Mouse (Mus musculus): ENCODE measurements around the gene Il25. TPM values are rescaled to one million over a fixed set of nuclear protein-coding genes. Genes with fewer than 3 reads are reported as not detected.
"Not testable (repeated sequence)": the region's sequence is repeated elsewhere in the genome, so short reads cannot be mapped to it uniquely, and the experiment has no call there.

The Il25 gene
- total RNA-seq, 2 experiments from 2014 or later = 0.59 TPM; not detected in 1

- DNase-seq (ENCODE audit: extremely low spot score in 1 of 2, low spot score in 1 of 2) = no peak
Measured at GRCm38 (mm10) chr14:54951587-54951986, 19.1 kb downstream of the Il25 start.

DNA sequence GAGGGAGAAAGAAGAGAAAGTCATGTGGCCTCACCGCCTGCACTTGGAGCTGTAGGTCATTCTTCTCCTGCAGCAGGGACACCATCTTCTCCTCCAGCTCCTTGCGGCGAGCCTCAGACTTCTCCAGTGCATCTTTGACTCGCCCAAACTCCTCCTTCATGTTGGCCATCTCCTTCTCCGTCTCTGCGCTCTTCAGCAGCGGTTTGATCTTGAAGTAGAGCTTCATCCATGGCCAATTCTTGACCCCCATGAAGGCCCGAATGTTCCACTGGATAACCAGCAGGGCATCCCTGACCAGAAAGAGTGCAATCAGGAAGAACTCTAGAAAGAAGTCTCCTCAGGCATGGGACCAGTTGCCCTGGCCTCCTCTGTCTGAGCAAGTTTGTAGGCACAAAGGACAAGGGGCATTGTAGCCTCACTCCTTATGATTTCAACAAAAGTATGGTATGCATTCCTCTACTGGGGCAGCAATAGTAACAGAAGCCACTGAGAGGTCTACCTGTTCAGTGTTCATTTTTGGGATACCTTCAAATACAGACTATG lies 21.2 kb downstream of the Il25 start:
- DNase-seq (ENCODE audit: extremely low spot score in 1 of 2, low spot score in 1 of 2) = no peak

- DNase-seq (ENCODE audit: extremely low spot score in 1 of 2, low spot score in 1 of 2) = no peak
Measured at GRCm38 (mm10) chr14:54954474-54954873, 22.0 kb downstream of the Il25 start.

GRCm38 (mm10) chr14:54955481-54955880 lies 23.0 kb downstream of the Il25 start:
- DNase-seq (ENCODE audit: extremely low spot score in 1 of 2, low spot score in 1 of 2) = no peak

GRCm38 (mm10) chr14:54956533-54956932 lies 24.0 kb downstream of the Il25 start:
- no peak for DNase-seq (ENCODE audit: extremely low spot score in 1 of 2, low spot score in 1 of 2)

- DNase-seq (ENCODE audit: extremely low spot score in 1 of 2, low spot score in 1 of 2) = no peak
Measured at GRCm38 (mm10) chr14:54958503-54958902, 26.0 kb downstream of the Il25 start.

- DNase-seq (ENCODE audit: extremely low spot score in 1 of 2, low spot score in 1 of 2) = no peak
Measured at GRCm38 (mm10) chr14:54959197-54959596, 26.7 kb downstream of the Il25 start.

DNA sequence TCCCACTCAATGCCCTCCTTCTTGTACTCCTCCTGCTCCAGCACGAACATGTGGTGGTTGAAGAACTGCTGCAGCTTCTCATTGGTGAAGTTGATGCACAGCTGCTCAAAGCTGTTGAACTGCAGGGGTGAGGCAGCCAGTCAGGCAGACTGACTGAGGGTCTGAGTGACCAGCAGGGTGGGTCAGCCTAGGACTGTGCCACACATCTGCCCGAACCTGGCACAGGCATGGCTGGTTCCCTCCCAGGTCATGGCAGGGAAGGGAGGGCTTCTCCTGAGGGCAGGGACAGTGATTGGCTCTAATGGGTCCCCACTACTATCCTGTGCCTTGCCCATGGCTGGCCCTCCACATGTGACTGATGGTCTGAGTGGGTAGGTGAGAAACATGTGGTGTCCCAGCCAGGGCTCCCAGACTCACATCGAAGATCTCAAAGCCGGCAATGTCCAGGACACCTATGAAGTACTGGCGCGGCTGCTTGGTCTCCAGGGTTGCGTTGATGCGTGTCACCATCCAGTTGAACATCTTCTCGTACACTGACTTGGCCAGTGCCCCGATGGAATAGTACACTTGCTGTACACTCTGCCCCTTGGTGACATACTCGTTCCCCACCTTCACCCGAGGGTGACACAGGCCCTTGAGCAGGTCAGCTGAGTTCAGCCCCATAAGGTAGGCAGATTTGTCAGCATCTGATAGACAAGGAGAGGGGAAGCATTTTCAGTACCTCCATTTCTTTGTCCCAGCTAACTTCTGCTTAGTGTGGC lies 27.5 kb downstream of the Il25 start:
- not testable (repeated sequence) for DNase-seq (ENCODE audit: extremely low spot score in 1 of 2, low spot score in 1 of 2)

- DNase-seq (ENCODE audit: extremely low spot score in 1 of 2, low spot score in 1 of 2) = peak in 1 of 2 experiments; percentile 25
Measured at GRCm38 (mm10) chr14:54960769-54961168, 28.3 kb downstream of the Il25 start.

DNA sequence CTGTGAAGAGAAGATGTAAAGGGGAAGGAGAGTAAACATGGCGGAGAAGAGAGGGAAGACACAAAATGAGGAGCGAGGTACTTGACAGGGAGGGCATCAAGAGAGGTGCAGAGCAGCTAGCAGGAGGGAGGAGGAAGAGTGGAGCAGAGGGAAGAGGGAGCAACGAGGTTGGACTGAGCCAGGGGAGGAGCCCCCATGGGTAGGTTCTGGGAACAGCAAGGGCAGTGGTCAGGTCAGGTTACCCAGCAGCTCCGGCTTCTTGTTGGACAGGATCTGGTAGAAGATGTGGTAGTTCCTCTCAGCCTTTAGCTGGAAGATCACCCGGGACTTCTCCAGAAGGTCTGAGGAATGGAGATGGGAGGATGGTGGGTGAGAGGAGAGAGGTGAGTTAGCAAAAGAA lies 29.0 kb downstream of the Il25 start:
- no peak for DNase-seq (ENCODE audit: extremely low spot score in 1 of 2, low spot score in 1 of 2)

DNA sequence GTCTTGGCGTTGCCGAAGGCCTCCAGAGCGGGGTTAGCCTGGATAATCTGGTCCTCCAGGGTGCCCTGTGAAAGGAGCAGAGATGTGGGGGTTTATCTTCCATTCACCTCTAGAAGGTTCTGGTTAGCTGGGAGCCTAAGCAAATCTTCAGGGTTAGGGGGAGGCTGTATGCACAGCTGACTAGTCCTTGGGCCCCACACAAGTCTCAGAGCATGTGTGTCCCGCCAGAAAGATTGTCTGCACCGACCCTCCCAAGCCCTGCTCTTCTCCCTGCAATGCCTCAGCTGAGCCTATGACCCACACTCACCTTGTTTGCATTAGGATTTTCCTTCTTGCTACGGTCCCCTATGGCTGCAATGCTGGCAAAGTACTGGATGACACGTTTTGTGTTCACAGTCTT lies 30.2 kb downstream of the Il25 start:
- DNase-seq (ENCODE audit: extremely low spot score in 1 of 2, low spot score in 1 of 2) = no peak

- DNase-seq (ENCODE audit: extremely low spot score in 1 of 2, low spot score in 1 of 2) = no peak
Measured at GRCm38 (mm10) chr14:54963727-54964126, 31.2 kb downstream of the Il25 start.

DNA sequence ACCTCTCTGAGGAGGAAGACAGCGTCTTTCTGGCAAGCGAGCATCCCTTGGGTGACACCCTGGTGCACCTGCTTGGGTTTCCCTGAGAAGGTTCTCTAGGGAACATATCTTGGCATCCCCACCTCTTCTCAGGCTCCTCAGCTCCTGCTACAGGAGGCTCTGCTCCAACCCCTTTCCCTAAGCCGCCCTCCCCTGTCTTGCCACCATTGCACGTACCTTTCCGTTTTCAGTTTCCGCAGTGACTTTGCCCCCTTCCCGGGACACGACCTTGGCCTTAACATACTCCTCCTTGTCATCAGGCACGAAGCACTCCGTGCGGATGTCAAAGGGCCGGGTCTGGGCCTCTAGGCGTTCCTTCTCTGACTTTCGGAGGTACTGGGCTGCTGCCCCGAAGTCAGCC lies 32.5 kb downstream of the Il25 start:
- no peak for DNase-seq (ENCODE audit: extremely low spot score in 1 of 2, low spot score in 1 of 2)

GRCm38 (mm10) chr14:54965631-54966030 lies 33.1 kb downstream of the Il25 start:
- no peak for DNase-seq (ENCODE audit: extremely low spot score in 1 of 2, low spot score in 1 of 2)

DNA sequence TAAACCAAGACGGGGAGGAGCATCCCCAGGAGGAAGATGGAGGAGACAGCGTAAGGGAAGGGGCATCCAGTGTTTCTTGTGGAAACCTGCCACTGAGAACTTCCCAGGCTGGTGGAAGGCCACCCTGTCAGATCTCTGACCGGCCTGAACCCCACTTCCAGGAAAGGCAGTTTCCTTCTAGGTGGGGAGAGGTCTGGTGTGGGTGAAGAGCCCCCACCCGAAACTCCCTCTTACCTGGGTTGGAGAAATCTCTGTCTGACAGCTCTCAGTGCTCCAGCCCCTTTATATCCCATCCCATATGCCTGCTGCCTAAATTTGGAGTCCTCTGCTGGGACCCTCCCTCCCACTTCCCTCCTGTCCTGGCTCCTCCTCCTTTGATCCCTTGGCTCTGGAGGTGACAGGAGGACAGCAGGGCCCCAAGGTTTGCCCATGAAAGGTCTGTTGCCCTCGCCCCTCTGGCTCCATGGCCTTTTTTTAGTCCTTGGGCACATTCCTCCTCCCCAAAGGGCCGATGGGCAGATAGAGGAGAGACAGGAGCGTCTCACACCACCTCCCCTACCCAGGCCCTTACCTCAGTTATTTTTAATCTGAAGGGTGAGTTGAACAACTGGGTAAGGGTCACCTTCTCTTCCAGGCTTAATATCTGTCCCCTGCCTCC lies 34.0 kb downstream of the Il25 start, which contains the start of gene Myh6:
Gene Myh6 (minus strand): TSS at position 608 of the 658 bp plus-strand sequence.
- no peak for DNase-seq (ENCODE audit: extremely low spot score in 1 of 2, low spot score in 1 of 2)

- no peak for DNase-seq (ENCODE audit: extremely low spot score in 1 of 2, low spot score in 1 of 2)
Measured at GRCm38 (mm10) chr14:54967874-54968273, 35.4 kb downstream of the Il25 start.

DNA sequence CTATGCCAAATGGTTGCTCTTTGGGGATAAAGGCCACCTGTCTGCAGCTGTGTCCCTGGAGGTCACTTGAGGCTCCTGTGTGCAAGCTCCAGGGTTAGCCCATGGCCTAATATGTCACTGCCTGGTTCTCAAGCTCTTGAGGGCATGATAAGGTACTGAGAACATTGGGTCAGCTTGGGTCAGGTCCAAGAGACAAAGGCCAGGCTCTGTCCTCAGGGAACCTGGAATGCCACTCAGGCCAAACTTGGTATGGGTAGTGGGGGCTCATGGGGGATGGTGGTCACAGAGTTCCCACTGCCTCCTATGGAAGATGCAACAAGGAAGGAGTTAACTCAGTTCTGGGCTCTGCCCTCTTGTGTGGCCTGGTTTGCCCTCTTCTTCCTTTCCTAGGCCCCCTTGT lies 35.8 kb downstream of the Il25 start:
- no peak for DNase-seq (ENCODE audit: extremely low spot score in 1 of 2, low spot score in 1 of 2)

GRCm38 (mm10) chr14:54972786-54973185 lies 40.3 kb downstream of the Il25 start:
- DNase-seq (ENCODE audit: extremely low spot score in 1 of 2, low spot score in 1 of 2) = not testable (repeated sequence)

DNA sequence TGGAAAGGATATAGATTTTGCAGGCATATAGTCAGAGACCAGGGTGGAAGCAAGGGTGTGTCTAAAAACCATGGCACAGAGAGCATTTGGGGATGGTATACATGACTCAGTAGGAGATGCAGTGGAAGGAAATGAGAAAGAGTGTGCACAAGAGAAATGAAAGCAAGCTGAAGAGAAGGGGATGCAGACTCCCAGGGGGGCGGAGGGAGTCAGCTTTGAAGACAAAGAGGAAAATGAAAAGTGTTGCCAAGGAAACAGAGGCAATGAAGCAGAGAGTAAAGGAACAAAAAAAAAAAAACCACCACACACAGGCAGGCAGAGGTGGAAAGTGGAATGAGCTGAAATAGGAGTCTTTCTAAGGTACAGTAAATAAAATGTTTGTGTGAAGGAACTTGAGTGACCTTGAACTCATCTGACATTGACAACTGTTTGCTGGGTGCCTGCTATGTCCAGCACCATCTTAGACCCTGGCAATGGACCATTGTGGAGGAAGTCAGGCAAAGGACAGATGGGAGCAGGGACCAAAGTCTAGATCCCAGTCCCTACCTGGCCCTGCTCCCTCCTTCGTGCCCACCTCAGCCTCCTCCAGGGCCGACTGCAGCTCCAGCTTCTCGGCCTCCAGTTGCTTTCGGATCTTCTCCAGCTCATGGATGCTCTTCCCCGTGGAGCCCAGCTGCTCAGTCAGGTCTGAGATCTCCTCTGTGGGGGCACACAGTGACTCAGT lies 41.7 kb downstream of the Il25 start:
- no peak for DNase-seq (ENCODE audit: extremely low spot score in 1 of 2, low spot score in 1 of 2)

DNA sequence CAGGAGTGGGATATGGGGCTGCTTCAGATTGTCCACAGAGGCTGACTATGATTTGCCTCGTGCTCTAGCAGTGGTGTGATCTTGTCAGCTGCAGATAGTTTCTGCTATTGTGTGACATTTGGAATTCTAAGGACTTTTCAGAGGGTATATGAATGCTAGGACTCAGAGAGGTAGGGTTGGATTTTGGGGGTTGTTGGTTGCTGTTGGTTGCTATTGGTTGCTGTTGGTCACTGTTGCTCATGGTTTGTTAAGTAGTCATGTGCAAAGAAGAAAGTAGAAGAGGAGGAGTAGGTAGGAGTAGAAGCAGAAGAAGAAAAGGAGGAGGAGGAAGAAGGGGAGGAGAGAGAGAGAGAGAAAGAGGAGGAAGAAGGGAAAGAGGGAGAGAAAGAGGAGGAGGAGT lies 44.1 kb downstream of the Il25 start, which contains the start of gene Gm17428:
Gene Gm17428 (plus strand): TSS at position 301 of the 400 bp plus-strand sequence.
- no peak for DNase-seq (ENCODE audit: extremely low spot score in 1 of 2, low spot score in 1 of 2)

DNA sequence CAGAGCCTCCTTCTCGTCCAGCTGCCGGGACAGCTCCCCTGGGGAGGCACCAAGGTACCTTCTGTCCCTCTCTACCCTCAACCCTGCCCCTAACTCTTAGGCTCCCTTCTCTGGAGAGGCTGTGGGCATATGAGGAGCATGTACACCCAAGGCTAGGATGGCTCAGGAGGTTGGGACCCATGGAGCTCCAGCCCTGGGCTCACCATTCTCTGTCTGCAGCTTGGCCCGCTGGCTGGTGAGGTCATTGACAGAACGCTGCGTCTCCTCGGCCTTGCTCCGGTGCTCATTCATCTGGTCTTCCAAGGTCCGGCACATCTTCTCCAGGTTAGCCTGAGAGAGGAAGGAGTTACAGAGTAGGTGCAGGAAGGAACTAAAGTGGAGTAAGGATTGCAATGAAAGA lies 46.2 kb downstream of the Il25 start:
- DNase-seq (ENCODE audit: extremely low spot score in 1 of 2, low spot score in 1 of 2) = no peak

Measured in layer of hippocampus, postnatal 25 days (tissue).